Mouse (Mus musculus) lung, adult 2 months (tissue): ENCODE data around the gene Ephb1.

Experiments
- CTCF ChIP-seq: fragments of 200-500 bp; IDR thresholded peaks from 2 replicates; pipeline ENCODE4 v1.5.1; 2011; ENCODE audit warnings: mild to moderate bottlenecking, low read length, control low read depth; ENCODE audit not compliant: insufficient read depth
- POLR2A ChIP-seq: fragments of 200-500 bp; IDR thresholded peaks from 2 replicates; pipeline ENCODE4 v1.6.1; 2011; ENCODE audit warnings: low read depth, mild to moderate bottlenecking, control low read depth, low read length, borderline replicate concordance; ENCODE audit errors: extremely low read depth

- TF ChIP-seq POLR2A (no peak), CTCF (no peak)
Measured at GRCm38 (mm10) chr9:101999690-102000089, 354.8 kb downstream of the Ephb1 start.
